Mouse (Mus musculus): Measurements from ENCODE around the gene Tacc2. TPM values are rescaled to one million over a fixed set of nuclear protein-coding genes. Genes with fewer than 3 reads are reported as not detected.

Gene Tacc2
- polyA plus RNA-seq, 1 experiment from 2014 or later, result 17.3 TPM

GRCm38 (mm10) chr7:130787537-130787936, 210.3 kb downstream of the Tacc2 start:
- H3K4me3 ChIP-seq (ENCODE audit: low read depth, low read length), result no peak overlapping the region
- no peak for ATAC-seq (replicated peaks; ENCODE audit: low FRiP score)
- H3K27ac ChIP-seq (ENCODE audit: low read depth, low read length), result no peak overlapping the region
- no peak overlapping the region for H3K4me2 ChIP-seq
- no peak for DNase-seq (ENCODE audit: low spot score)
- no peak overlapping the region for H3K9ac ChIP-seq (ENCODE audit: low read depth, low read length)
- H3K27me3 ChIP-seq (replicated peaks; ENCODE audit: control insufficient read depth, insufficient read depth, low read length), result no peaks in the 10 kb centered on the region; the same call in 1 of the 2 replicates
- no peaks in the 10 kb centered on the region for H3K4me1 ChIP-seq (replicated peaks; ENCODE audit: control insufficient read depth, insufficient read depth, low read length)
- H3K36me3 ChIP-seq (ENCODE audit: control insufficient read depth, insufficient read depth, low read length), result no peaks in the 10 kb centered on the region
- 83% methylated on average over 4 of the region's 4 CpGs for WGBS
- no peaks in the 10 kb centered on the region for H3K9me3 ChIP-seq (ENCODE audit: control insufficient read depth, low read length)

DNA sequence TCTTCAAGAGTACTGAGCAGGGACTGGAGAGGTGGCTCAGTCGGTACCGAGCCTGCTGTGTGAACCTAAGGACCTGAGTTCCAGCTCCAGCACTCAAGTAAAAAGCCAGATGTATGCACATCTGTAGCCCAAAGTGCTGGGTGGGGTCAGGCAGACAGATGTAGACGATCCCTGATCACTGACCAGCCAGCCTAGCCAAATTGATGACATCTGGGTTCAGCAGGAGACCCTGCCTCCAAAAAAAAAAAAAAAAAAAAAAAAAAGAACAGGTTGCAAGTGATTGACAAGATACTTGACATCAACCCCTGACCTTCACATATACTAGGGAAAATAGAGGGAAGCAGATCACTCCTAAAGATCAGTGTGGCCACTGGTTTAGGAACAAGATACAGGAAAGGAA, 211.7 kb downstream of the Tacc2 start:
- Histone ChIP-seq H3K36me3 (ENCODE audit: control insufficient read depth, insufficient read depth, low read length) (no peaks in the 10 kb centered on the region), H3K9me3 (ENCODE audit: control insufficient read depth, low read length) (no peaks in the 10 kb centered on the region), H3K4me2 (no peak overlapping the region), H3K27ac (ENCODE audit: low read depth, low read length) (no peak overlapping the region), H3K4me3 (ENCODE audit: low read depth, low read length) (no peak overlapping the region), H3K27me3 (replicated peaks; ENCODE audit: control insufficient read depth, insufficient read depth, low read length) (no peaks in the 10 kb centered on the region; the same call in 1 of the 2 replicates), H3K4me1 (replicated peaks; ENCODE audit: control insufficient read depth, insufficient read depth, low read length) (no peaks in the 10 kb centered on the region), H3K9ac (ENCODE audit: low read depth, low read length) (no peak overlapping the region)
- 81% methylated on average over 3 of the region's 3 CpGs for WGBS
- no peak for ATAC-seq (replicated peaks; ENCODE audit: low FRiP score)
- no peak for DNase-seq (ENCODE audit: low spot score)

DNA sequence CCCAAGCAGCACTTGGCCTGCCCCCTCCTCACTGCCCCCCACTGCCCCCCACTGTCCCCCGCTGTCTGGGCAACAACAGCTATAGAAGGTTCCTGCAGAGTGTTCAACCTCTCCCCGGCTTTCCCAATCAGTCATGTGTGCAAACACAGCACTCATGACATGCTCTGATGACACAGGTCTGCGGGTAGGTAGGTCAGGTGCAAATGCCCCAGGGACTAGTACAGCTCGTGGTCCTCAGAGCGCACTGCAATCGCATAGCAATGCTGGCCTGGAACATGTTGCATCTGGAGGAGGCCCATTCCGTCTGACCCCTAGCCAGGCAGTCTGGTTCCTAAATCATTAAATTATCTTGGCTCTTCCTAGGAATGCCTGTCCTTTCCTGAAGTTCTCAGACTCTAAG, 212.2 kb downstream of the Tacc2 start:
- no peak for DNase-seq (ENCODE audit: low spot score)
- Histone ChIP-seq H3K4me1 (replicated peaks; ENCODE audit: control insufficient read depth, insufficient read depth, low read length) (no peaks in the 10 kb centered on the region), H3K27me3 (replicated peaks; ENCODE audit: control insufficient read depth, insufficient read depth, low read length) (no peaks in the 10 kb centered on the region; the same call in 1 of the 2 replicates), H3K4me3 (ENCODE audit: low read depth, low read length) (no peak overlapping the region), H3K27ac (ENCODE audit: low read depth, low read length) (no peak overlapping the region), H3K9me3 (ENCODE audit: control insufficient read depth, low read length) (no peaks in the 10 kb centered on the region), H3K9ac (ENCODE audit: low read depth, low read length) (no peak overlapping the region), H3K36me3 (ENCODE audit: control insufficient read depth, insufficient read depth, low read length) (no peaks in the 10 kb centered on the region), H3K4me2 (no peak overlapping the region)
- WGBS, result 83% methylated on average over 7 of the region's 7 CpGs
- ATAC-seq (replicated peaks; ENCODE audit: low FRiP score), result no peak

DNA sequence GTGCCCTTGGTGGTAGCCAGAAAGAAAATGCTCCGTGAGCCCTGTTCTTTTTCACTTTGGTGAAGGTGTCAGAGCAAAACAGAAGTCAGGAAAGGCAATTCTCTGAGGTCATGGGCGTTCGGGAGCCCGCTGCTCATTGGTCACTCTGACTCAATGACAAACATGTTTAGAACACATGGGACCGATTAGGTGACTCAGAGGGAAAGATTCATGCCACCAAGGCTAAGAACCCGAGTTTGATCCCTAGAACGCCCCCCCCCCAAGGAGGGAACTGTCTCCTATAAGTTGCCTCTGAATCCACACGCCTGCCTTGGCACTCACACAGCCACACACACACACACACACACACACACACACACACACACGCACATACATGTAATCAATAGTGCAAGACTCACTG, 216.4 kb downstream of the Tacc2 start:
- no peaks in the 10 kb centered on the region for H3K36me3 ChIP-seq (ENCODE audit: control insufficient read depth, insufficient read depth, low read length)
- 73% methylated on average over 9 of the region's 9 CpGs for WGBS
- no peak overlapping the region for H3K4me2 ChIP-seq
- H3K9me3 ChIP-seq (ENCODE audit: control insufficient read depth, low read length), result no peaks in the 10 kb centered on the region
- no peaks in the 10 kb centered on the region for H3K4me1 ChIP-seq (replicated peaks; ENCODE audit: control insufficient read depth, insufficient read depth, low read length)
- DNase-seq (ENCODE audit: low spot score) (no peak), ATAC-seq (replicated peaks; ENCODE audit: low FRiP score) (no peak)
- no peak overlapping the region for H3K27ac ChIP-seq (ENCODE audit: low read depth, low read length)
- no peaks in the 10 kb centered on the region; the same call in 1 of the 2 replicates for H3K27me3 ChIP-seq (replicated peaks; ENCODE audit: control insufficient read depth, insufficient read depth, low read length)
- no peak overlapping the region for H3K9ac ChIP-seq (ENCODE audit: low read depth, low read length)
- H3K4me3 ChIP-seq (ENCODE audit: low read depth, low read length), result no peak overlapping the region

- Histone ChIP-seq H3K4me1 (replicated peaks; ENCODE audit: control insufficient read depth, insufficient read depth, low read length) (peaks cover 4% of the 10 kb centered on the region; the same call in 1 of the 2 replicates), H3K9me3 (ENCODE audit: control insufficient read depth, low read length) (no peaks in the 10 kb centered on the region), H3K9ac (ENCODE audit: low read depth, low read length) (no peak overlapping the region), H3K36me3 (ENCODE audit: control insufficient read depth, insufficient read depth, low read length) (no peaks in the 10 kb centered on the region), H3K4me3 (ENCODE audit: low read depth, low read length) (no peak overlapping the region), H3K27ac (ENCODE audit: low read depth, low read length) (no peak overlapping the region), H3K27me3 (replicated peaks; ENCODE audit: control insufficient read depth, insufficient read depth, low read length) (no peaks in the 10 kb centered on the region; the same call in 1 of the 2 replicates), H3K4me2 (no peak overlapping the region)
- DNase-seq (ENCODE audit: low spot score) (no peak), ATAC-seq (replicated peaks; ENCODE audit: low FRiP score) (0 out of 2 replicates have a peak, but pooled peaks have one; percentile 12)
- 56% methylated on average over 8 of the region's 8 CpGs for WGBS
Observed at GRCm38 (mm10) chr7:130796786-130797185, 219.5 kb downstream of the Tacc2 start.

GRCm38 (mm10) chr7:130797524-130797923, 220.3 kb downstream of the Tacc2 start:
- Histone ChIP-seq H3K36me3 (ENCODE audit: control insufficient read depth, insufficient read depth, low read length) (no peaks in the 10 kb centered on the region), H3K4me3 (ENCODE audit: low read depth, low read length) (no peak overlapping the region), H3K4me2 (no peak overlapping the region), H3K27me3 (replicated peaks; ENCODE audit: control insufficient read depth, insufficient read depth, low read length) (no peaks in the 10 kb centered on the region), H3K4me1 (replicated peaks; ENCODE audit: control insufficient read depth, insufficient read depth, low read length) (peaks cover 4% of the 10 kb centered on the region; the same call in 1 of the 2 replicates), H3K27ac (ENCODE audit: low read depth, low read length) (no peak overlapping the region), H3K9ac (ENCODE audit: low read depth, low read length) (no peak overlapping the region), H3K9me3 (ENCODE audit: control insufficient read depth, low read length) (no peaks in the 10 kb centered on the region)
- 88% methylated on average over 6 of the region's 6 CpGs for WGBS
- DNase-seq (ENCODE audit: low spot score) (no peak), ATAC-seq (replicated peaks; ENCODE audit: low FRiP score) (no peak)

- Histone ChIP-seq H3K27ac (ENCODE audit: low read depth, low read length) (no peak overlapping the region), H3K36me3 (ENCODE audit: control insufficient read depth, insufficient read depth, low read length) (no peaks in the 10 kb centered on the region), H3K4me3 (ENCODE audit: low read depth, low read length) (no peak overlapping the region), H3K27me3 (replicated peaks; ENCODE audit: control insufficient read depth, insufficient read depth, low read length) (no peaks in the 10 kb centered on the region), H3K9ac (ENCODE audit: low read depth, low read length) (no peak overlapping the region), H3K4me2 (no peak overlapping the region), H3K9me3 (ENCODE audit: control insufficient read depth, low read length) (no peaks in the 10 kb centered on the region), H3K4me1 (replicated peaks; ENCODE audit: control insufficient read depth, insufficient read depth, low read length) (peaks cover 4% of the 10 kb centered on the region; the same call in 1 of the 2 replicates)
- DNase-seq (ENCODE audit: low spot score), result no peak
- WGBS, result 70% methylated on average over 10 of the region's 10 CpGs
- 0 out of 2 replicates have a peak, but pooled peaks have one; percentile 27 for ATAC-seq (replicated peaks; ENCODE audit: low FRiP score)
Observed at GRCm38 (mm10) chr7:130799418-130799817, 222.2 kb downstream of the Tacc2 start.

DNA sequence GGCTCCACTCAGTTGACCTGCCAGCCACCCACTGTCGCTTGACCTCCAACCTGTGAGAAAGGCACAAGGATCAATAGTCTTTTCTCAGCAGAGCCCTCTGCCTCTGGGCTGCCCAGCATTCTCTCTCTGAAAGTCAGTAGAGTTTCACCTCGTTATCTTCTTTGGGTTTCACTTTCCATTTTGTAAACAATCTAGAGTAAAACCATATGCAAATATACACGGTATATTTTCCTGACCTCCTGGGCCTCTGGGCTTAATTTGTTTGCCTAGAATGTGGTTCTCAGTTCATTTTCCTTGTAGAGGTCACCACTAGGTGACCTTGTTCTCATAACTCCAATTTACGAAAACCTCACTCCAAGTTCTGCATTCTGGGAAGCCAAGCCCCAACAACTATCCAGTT, 223.4 kb downstream of the Tacc2 start:
- Histone ChIP-seq H3K27me3 (replicated peaks; ENCODE audit: control insufficient read depth, insufficient read depth, low read length) (no peaks in the 10 kb centered on the region), H3K4me3 (ENCODE audit: low read depth, low read length) (no peak overlapping the region), H3K4me1 (replicated peaks; ENCODE audit: control insufficient read depth, insufficient read depth, low read length) (peaks cover 4% of the 10 kb centered on the region; the same call in 1 of the 2 replicates), H3K9me3 (ENCODE audit: control insufficient read depth, low read length) (no peaks in the 10 kb centered on the region), H3K9ac (ENCODE audit: low read depth, low read length) (no peak overlapping the region), H3K27ac (ENCODE audit: low read depth, low read length) (no peak overlapping the region), H3K36me3 (ENCODE audit: control insufficient read depth, insufficient read depth, low read length) (no peaks in the 10 kb centered on the region), H3K4me2 (no peak overlapping the region)
- ATAC-seq (replicated peaks; ENCODE audit: low FRiP score) (no peak), DNase-seq (ENCODE audit: low spot score) (no peak)
- WGBS, result 50% methylated on average over 4 of the region's 4 CpGs

- H3K4me1 ChIP-seq (replicated peaks; ENCODE audit: control insufficient read depth, insufficient read depth, low read length), result peaks cover 4% of the 10 kb centered on the region; the same call in 1 of the 2 replicates
- H3K36me3 ChIP-seq (ENCODE audit: control insufficient read depth, insufficient read depth, low read length), result no peaks in the 10 kb centered on the region
- H3K9me3 ChIP-seq (ENCODE audit: control insufficient read depth, low read length), result no peaks in the 10 kb centered on the region
- no peak overlapping the region for H3K27ac ChIP-seq (ENCODE audit: low read depth, low read length)
- no peak for DNase-seq (ENCODE audit: low spot score)
- no peak for ATAC-seq (replicated peaks; ENCODE audit: low FRiP score)
- WGBS, result 77% methylated on average over 4 of the region's 4 CpGs
- no peak overlapping the region for H3K4me2 ChIP-seq
- no peaks in the 10 kb centered on the region for H3K27me3 ChIP-seq (replicated peaks; ENCODE audit: control insufficient read depth, insufficient read depth, low read length)
- no peak overlapping the region for H3K9ac ChIP-seq (ENCODE audit: low read depth, low read length)
- H3K4me3 ChIP-seq (ENCODE audit: low read depth, low read length), result no peak overlapping the region
Observed at GRCm38 (mm10) chr7:130801811-130802210, 224.6 kb downstream of the Tacc2 start.
